19 mouse cellular contexts compared by ENCODE assay signal in genomic region chr5:71654056-71654455, GRCm38 (mm10). TPM values are rescaled to one million over a fixed set of nuclear protein-coding genes. Genes with fewer than 3 reads are reported as not detected.
A peak's percentile ranks its signal among the peaks of the same experiment; 100 is the strongest.
DNase-seq lines count a peak whose midpoint lies in the region; TF ChIP-seq lines count a peak whose summit lies in the region.
"Had no signal": no experiment of that assay in that cellular context is flagged by ENCODE, and none has a peak within 500 bp of the region (broad histone marks: within the 10 kb centered on the region; RNA-seq: fewer than 3 reads in every experiment).

No protein-coding gene starts in this region.

- no peak for TF ChIP-seq POLR2A in brain, embryonic 14.5 days (IDR thresholded peaks at IDR 0.05; ENCODE audit: borderline replicate concordance, extremely low read depth, insufficient read depth, insufficient read length, poor library complexity, severe bottlenecking)

- no peak for DNase-seq in layer of hippocampus, adult 2 months (ENCODE audit: low spot score in 2 of 2)
- DNase-seq in layer of hippocampus, postnatal 10 days (ENCODE audit: low spot score in 2 of 2): no peak
- peak; percentile 31 for DNase-seq in right cerebral cortex, adult 18-20 months
- DNase-seq in right cerebral cortex, postnatal 10 days (ENCODE audit: low spot score in 2 of 2): no peak
- peak; percentile 40 for DNase-seq in brain, embryonic 14.5 days (ENCODE audit: low read depth)
- peak; percentile 48 for DNase-seq in telencephalon, adult 2 months (ENCODE audit: low read depth, low spot score)
- DNase-seq in spleen, postnatal 10 days (ENCODE audit: low spot score in 2 of 2): no peak
- DNase-seq: adrenal gland, adult 2 months; adrenal gland, postnatal 25 days; cerebellum, adult 11 months; cerebellum, adult 8-10 months; cerebellum, postnatal 14 days; gastrocnemius, postnatal 36 days; heart, adult 11 months; heart, postnatal 36 days had no signal

- H3K27ac ChIP-seq in layer of hippocampus, adult 2 months: peak overlapping the region; percentile 46; the same call in 1 of the 2 replicates
- H3K27ac ChIP-seq: embryonic facial prominence, embryonic 13.5 days; forebrain, embryonic 15.5 days; heart, embryonic 13.5 days had no signal

- no peak for TF ChIP-seq CTCF in layer of hippocampus, adult 2 months (conservative IDR thresholded peaks at IDR 0.05)
- no peak for TF ChIP-seq CTCF in brain, embryonic 14.5 days (IDR thresholded peaks at IDR 0.05; ENCODE audit: borderline replicate concordance, extremely low read depth, insufficient read depth, insufficient read length)

- H3K4me3 ChIP-seq in layer of hippocampus, adult 2 months: no peak overlapping the region; the same call in 1 of the 2 replicates
- H3K4me3 ChIP-seq: embryonic facial prominence, embryonic 13.5 days; forebrain, embryonic 15.5 days; heart, embryonic 13.5 days had no signal

RNA-seq across cellular contexts. Expression of gene Gabrb1, which starts 3.9 kb away (rescaled TPM):
- 100 to 1,000 TPM; 138 to 147 TPM for total RNA-seq in layer of hippocampus, adult 2 months (2021)
- total RNA-seq in layer of hippocampus, postnatal 10 days (2021): 100 to 1,000 TPM in 1 of 2 experiments, 10 to 100 TPM in 1; 99.4 to 104 TPM
- 2.8 and 4.3 TPM in 2 replicates for polyA plus RNA-seq in brain, embryonic 14.5 days (2012; rRNA removed)
- total RNA-seq: common myeloid progenitor, adult 5-6 weeks; gastrocnemius, postnatal 36 days had no signal

RNA-seq across cellular contexts. Expression of gene Gabra4, which starts 4.1 kb away (rescaled TPM):
- total RNA-seq in layer of hippocampus, adult 2 months (2021): 10 to 100 TPM; 82.6 to 94.2 TPM
- 10 to 100 TPM; 43.0 to 46.9 TPM for total RNA-seq in layer of hippocampus, postnatal 10 days (2021)
- 5.2 and 6.3 TPM in 2 replicates for polyA plus RNA-seq in brain, embryonic 14.5 days (2012; rRNA removed)
- total RNA-seq: common myeloid progenitor, adult 5-6 weeks; gastrocnemius, postnatal 36 days; heart, postnatal 36 days had no signal

Comparison
In these comparisons a context has a peak if more than half of its experiments do, and no peak if none do; other contexts are left out.
1. DNase-seq: peak in right cerebral cortex, adult 18-20 months (single experiment), brain, embryonic 14.5 days (single experiment) and telencephalon, adult 2 months (single experiment); none in layer of hippocampus, adult 2 months (0 of 2), layer of hippocampus, postnatal 10 days (0 of 2), right cerebral cortex, postnatal 10 days (0 of 2) and spleen, postnatal 10 days (0 of 2).